Mouse (Mus musculus) forebrain, embryonic 14.5 days (tissue): ENCODE results near the gene Sp7. TPM values are rescaled to one million over a fixed set of nuclear protein-coding genes. Genes with fewer than 3 reads are reported as not detected.
A peak's percentile ranks its signal among the peaks of the same experiment; 100 is the strongest.
"Not testable (repeated sequence)": the region's sequence is repeated elsewhere in the genome, so short reads cannot be mapped to it uniquely, and the experiment has no call there.

Experiments used
- ATAC-seq: fragments of 200-750 bp; cut with Nextera tagmentation; 2 replicates; pipeline ENCODE4 v1.8.0; 2017; ENCODE audit warnings: mild to moderate bottlenecking, moderate library complexity
- DNase-seq: peaks from one replicate; pipeline ENCODE4 v3.0.0-alpha.2; 2015; ENCODE audit warnings: low spot score
- H3K27ac ChIP-seq: fragments of 300-500 bp; sonication (generic); 2 replicates; pipeline ENCODE4 v1.5.1; 2014; ENCODE audit warnings: low read depth, mild to moderate bottlenecking, control low read depth, low read length, moderate library complexity
- H3K27me3 ChIP-seq: fragments of 300-500 bp; sonication (generic); replicated peaks from 2 replicates; pipeline ENCODE4 v1.6.1; 2014; ENCODE audit warnings: low read length, control low read depth, mixed read lengths; ENCODE audit not compliant: control insufficient read depth, insufficient read depth
- H3K36me3 ChIP-seq: fragments of 300-500 bp; sonication (generic); 2 replicates; pipeline ENCODE4 v1.6.1; 2014; ENCODE audit warnings: low read length, control low read depth; ENCODE audit not compliant: control insufficient read depth, insufficient read depth
- H3K4me1 ChIP-seq: fragments of 300-500 bp; sonication (generic); 2 replicates; pipeline ENCODE4 v1.6.1; 2014; ENCODE audit warnings: antibody characterized with exemption, low read length, control low read depth; ENCODE audit not compliant: control insufficient read depth, insufficient read depth
- H3K4me2 ChIP-seq: fragments of 300-500 bp; sonication (generic); 2 replicates; pipeline ENCODE4 v1.6.1; 2014; ENCODE audit warnings: mild to moderate bottlenecking, control low read depth, low read length
- H3K4me3 ChIP-seq: fragments of 300-500 bp; sonication (generic); 2 replicates; pipeline ENCODE4 v1.5.1; 2014; ENCODE audit warnings: low read depth, low read length, control low read depth
- H3K9ac ChIP-seq: fragments of 300-500 bp; sonication (generic); 2 replicates; pipeline ENCODE4 v1.6.1; 2014; ENCODE audit warnings: mild to moderate bottlenecking, low read length, control low read depth, moderate library complexity
- H3K9me3 ChIP-seq: fragments of 300-500 bp; sonication (generic); replicated peaks from 2 replicates; pipeline ENCODE4 v1.6.1; 2016; ENCODE audit warnings: low read length, control low read depth, mixed read lengths; ENCODE audit not compliant: control insufficient read depth
- WGBS: fragments of 180-500 bp; shearing (Covaris S2); extraction: QIAGEN DNeasy Blood & Tissue Kit; methylation state at CpG from one replicate; pipeline ENCODE4 v1.1.7; 2014; 5-methylcytosine and 5-hydroxymethylcytosine counted together
- polyA plus RNA-seq: library from polyadenylated mRNA; unstranded; fragments of >200 nt; fragmentation: Nextera tagmentation; extraction: Ambion mirVana; gene quantifications from 2 replicates; pipeline ENCODE4 v1.2.1, GENCODE M21; 2014

Sp7 gene
- polyA plus RNA-seq, 1 experiment from 2014 or later: 0.39 TPM

DNA sequence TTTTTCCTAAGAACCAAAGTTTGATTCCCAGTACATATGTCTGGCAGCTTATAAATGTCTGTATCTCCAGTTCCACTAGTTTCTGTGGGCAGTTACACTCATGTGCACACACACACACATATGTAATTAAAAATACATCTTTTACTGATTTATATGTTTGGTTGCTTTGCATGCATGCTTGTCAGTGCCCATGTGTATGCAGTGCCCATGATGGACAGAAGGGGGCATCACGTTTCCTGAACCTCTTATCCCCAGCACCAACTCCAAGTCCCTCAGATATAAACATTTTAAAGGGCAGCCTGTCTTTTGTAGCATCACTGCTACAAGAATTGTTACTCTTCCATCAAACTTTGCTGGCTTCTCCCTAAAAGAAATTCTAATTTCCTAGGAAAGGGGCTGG is 25.4 kb downstream of the Sp7 start:
- DNase-seq: no peak
- Histone ChIP-seq H3K27me3 (no peaks in the 10 kb centered on the region), H3K36me3 (peaks cover 68% of the 10 kb centered on the region), H3K9me3 (no peaks in the 10 kb centered on the region), H3K4me3 (no peak overlapping the region), H3K9ac (no peak overlapping the region), H3K4me1 (no peaks in the 10 kb centered on the region), H3K4me2 (no peak overlapping the region), H3K27ac (no peak overlapping the region)
- 12% methylated on average over 1 of the region's 1 CpGs for WGBS
- no peak for ATAC-seq

DNA sequence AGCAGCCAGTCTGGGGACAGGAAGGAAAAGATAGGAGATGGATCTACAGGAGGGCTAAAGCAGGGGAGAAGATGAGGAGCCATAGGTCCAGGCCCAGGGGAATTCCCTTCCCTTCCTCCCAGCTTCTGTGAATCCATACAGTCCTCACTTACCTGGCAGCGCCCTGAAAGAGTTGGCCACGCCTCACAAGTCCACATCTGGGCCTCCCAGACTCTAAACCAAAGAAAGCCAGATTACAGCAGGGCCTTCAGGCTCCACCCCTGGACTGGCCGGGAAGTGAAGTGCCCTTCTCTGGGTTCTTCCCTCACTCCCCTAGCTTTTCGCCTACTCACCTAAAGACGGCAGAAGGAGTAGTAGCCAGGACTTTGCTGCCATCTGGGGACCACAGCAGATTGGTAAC is 27.4 kb downstream of the Sp7 start:
- ATAC-seq (no peak), DNase-seq (no peak)
- Histone ChIP-seq H3K4me3 (no peak overlapping the region), H3K36me3 (peaks cover 68% of the 10 kb centered on the region), H3K27ac (no peak overlapping the region), H3K27me3 (no peaks in the 10 kb centered on the region), H3K9me3 (no peaks in the 10 kb centered on the region), H3K4me1 (no peaks in the 10 kb centered on the region), H3K9ac (no peak overlapping the region), H3K4me2 (no peak overlapping the region)
- 71% methylated on average over 5 of the region's 5 CpGs for WGBS

DNA sequence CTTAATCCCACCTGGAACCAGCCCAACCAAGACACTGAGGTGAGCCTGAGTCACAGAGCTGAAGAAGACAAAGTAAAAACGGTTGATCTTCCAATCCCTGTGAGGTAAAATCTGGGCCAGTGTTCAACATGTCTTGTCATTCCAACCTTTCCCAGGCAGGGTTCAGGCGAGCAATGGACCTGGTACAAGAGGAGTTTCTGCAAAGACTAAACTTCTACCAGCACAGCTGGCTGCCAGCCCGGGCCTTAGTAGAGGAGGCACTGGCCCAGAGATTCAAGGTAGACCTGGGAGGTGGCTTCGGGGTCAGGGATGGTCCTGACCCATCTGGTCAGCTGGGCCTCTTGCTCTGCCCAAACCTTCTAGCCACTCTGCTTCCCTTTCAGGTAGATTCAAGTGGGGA is 30.0 kb downstream of the Sp7 start:
- WGBS: 87% methylated on average over 4 of the region's 4 CpGs
- peaks cover 79% of the 10 kb centered on the region for H3K36me3 ChIP-seq

DNA sequence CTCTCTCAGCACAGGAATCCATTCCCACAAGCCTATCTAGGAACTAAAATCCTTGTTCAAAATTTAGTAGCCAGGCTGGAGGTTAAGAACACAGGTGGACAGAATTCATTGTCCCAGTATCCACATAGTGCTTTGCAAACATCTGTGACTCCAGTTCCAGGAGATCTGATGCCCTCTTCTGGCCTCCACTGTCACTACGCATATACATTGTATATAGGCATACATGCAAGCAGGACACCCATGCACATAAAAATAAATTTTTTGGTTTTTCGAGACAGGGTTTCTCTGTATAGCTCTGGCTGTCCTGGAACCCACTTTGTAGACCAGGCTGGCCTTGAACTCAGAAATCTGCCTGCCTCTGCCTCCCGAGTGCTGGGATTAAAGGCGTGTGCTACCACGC is 31.1 kb downstream of the Sp7 start:
- H3K27me3 ChIP-seq, H3K4me3 ChIP-seq, DNase-seq, H3K4me2 ChIP-seq, H3K9ac ChIP-seq, H3K9me3 ChIP-seq, ATAC-seq, H3K27ac ChIP-seq: not testable (repeated sequence)
- peaks cover 79% of the 10 kb centered on the region for H3K36me3 ChIP-seq
- WGBS: 92% methylated on average over 5 of the region's 5 CpGs
- H3K4me1 ChIP-seq: peaks cover 12% of the 10 kb centered on the region

More for the DNA sequence above, 30.0 kb downstream of the Sp7 start:
- H3K27me3 ChIP-seq: no peaks in the 10 kb centered on the region
- no peak overlapping the region for H3K4me3 ChIP-seq
- DNase-seq: no peak
- H3K4me1 ChIP-seq: peaks cover 12% of the 10 kb centered on the region
- no peaks in the 10 kb centered on the region for H3K9me3 ChIP-seq
- no peak overlapping the region for H3K9ac ChIP-seq
- ATAC-seq: no peak
- H3K27ac ChIP-seq: no peak overlapping the region
- no peak overlapping the region for H3K4me2 ChIP-seq

- no peaks in the 10 kb centered on the region for H3K27me3 ChIP-seq
- H3K27ac ChIP-seq: no peak overlapping the region
- H3K9me3 ChIP-seq: no peaks in the 10 kb centered on the region
- ATAC-seq: no peak
- no peak overlapping the region for H3K4me2 ChIP-seq
- no peak overlapping the region for H3K9ac ChIP-seq
- peaks cover 80% of the 10 kb centered on the region for H3K36me3 ChIP-seq
- WGBS: 90% methylated on average over 8 of the region's 8 CpGs
- H3K4me3 ChIP-seq: no peak overlapping the region
- peaks cover 12% of the 10 kb centered on the region for H3K4me1 ChIP-seq
- no peak for DNase-seq
Observed at GRCm38 (mm10) chr15:102335254-102335653, 31.7 kb downstream of the Sp7 start.

DNA sequence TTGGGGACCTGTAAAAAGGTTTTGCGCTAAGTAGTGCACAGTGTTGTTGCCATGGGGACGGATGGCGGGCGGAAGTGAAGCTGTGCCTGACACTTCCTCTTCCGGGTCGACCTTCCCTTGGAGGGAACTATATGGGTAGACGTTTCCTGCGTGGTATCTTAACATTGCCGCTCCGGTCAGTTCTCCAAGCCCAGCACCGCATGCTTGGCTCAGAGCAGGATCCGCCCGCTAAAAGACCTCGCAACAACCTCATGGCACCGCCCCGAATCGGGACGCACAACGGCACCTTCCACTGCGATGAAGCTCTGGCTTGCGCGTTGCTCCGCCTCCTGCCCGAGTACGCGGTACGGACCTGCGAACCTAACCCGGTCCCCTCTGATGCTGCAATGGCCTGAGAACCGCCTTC is 35.4 kb downstream of the Sp7 start, which contains the start of gene Myg1:
Myg1 (plus strand) TSS at position 100 of the 406 bp plus-strand sequence.
- no peaks in the 10 kb centered on the region for H3K27me3 ChIP-seq
- DNase-seq (peak; percentile 95), ATAC-seq (peak; percentile 98)
- H3K4me3 ChIP-seq: peak within 1 kb of the TSS; percentile 81
- H3K4me1 ChIP-seq: peaks cover 18% of the 10 kb centered on the region
- peak within 1 kb of the TSS; percentile 73 for H3K9ac ChIP-seq
- H3K27ac ChIP-seq: peak within 1 kb of the TSS; percentile 39; the same call in 1 of the 2 replicates
- peaks cover 65% of the 10 kb centered on the region for H3K36me3 ChIP-seq
- peak within 1 kb of the TSS; percentile 84 for H3K4me2 ChIP-seq
- under 1% methylated on average over 30 of the region's 30 CpGs for WGBS
- H3K9me3 ChIP-seq: no peaks in the 10 kb centered on the region

- H3K4me3 ChIP-seq: peak overlapping the region; percentile 58
Observed at GRCm38 (mm10) chr15:102326892-102327291, 40.1 kb downstream of the Sp7 start.

DNA sequence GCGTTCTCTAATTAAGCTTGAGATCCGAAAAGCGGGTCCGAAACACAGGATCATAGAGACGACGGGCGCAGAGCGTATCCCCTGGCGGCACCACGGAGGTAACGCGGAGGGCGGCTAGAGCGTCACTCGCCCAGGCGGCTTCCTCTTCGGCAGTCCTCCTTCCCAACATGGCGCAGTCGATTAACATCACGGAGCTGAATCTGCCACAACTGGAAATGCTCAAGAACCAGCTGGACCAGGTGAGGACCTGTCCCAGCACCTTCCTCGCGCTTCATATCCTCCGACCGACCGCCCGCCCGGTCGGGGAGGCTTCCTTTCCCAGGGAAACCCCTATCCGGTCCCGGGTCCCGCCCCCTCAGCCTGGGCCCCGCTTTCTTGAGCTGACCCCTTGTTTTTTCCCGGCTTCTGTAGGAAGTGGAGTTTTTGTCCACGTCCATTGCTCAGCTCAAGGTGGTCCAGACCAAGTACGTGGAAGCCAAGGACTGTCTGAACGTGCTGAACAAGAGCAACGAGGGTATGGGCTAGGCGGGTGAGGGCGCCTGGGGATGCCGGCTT is 40.9 kb downstream of the Sp7 start, which contains the start of gene Pfdn5:
Pfdn5 (plus strand) TSS at position 95 of the 555 bp plus-strand sequence.
- peak; percentile 90 for DNase-seq
- under 1% methylated on average over 39 of the region's 40 CpGs for WGBS
- H3K27me3 ChIP-seq: no peaks in the 10 kb centered on the region
- H3K9me3 ChIP-seq: no peaks in the 10 kb centered on the region
- H3K4me2 ChIP-seq: peak within 1 kb of the TSS; percentile 89
- peak within 1 kb of the TSS; percentile 58 for H3K4me3 ChIP-seq
- peaks cover 52% of the 10 kb centered on the region for H3K36me3 ChIP-seq
- H3K9ac ChIP-seq: peak within 1 kb of the TSS; percentile 87
- H3K4me1 ChIP-seq: peaks cover 7% of the 10 kb centered on the region
- ATAC-seq: peak; percentile 94
- H3K27ac ChIP-seq: peak within 1 kb of the TSS; percentile 52

More at GRCm38 (mm10) chr15:102326892-102327291, 40.1 kb downstream of the Sp7 start:
- DNase-seq (no peak), ATAC-seq (no peak)
- Histone ChIP-seq H3K9me3 (no peaks in the 10 kb centered on the region), H3K9ac (peak overlapping the region; percentile 87), H3K27ac (no peak overlapping the region), H3K4me1 (peaks cover 7% of the 10 kb centered on the region), H3K4me2 (peak overlapping the region; percentile 89), H3K36me3 (peaks cover 46% of the 10 kb centered on the region), H3K27me3 (no peaks in the 10 kb centered on the region)
- 71% methylated on average over 8 of the region's 8 CpGs for WGBS

- ATAC-seq (no peak), DNase-seq (no peak)
- Histone ChIP-seq H3K4me1 (peaks cover 7% of the 10 kb centered on the region), H3K27me3 (no peaks in the 10 kb centered on the region), H3K27ac (no peak overlapping the region), H3K4me2 (peak overlapping the region; percentile 49; the same call in 1 of the 2 replicates), H3K4me3 (no peak overlapping the region), H3K36me3 (peaks cover 53% of the 10 kb centered on the region), H3K9me3 (no peaks in the 10 kb centered on the region), H3K9ac (no peak overlapping the region)
- WGBS: 76% methylated on average over 12 of the region's 12 CpGs
Observed at GRCm38 (mm10) chr15:102324654-102325473, 42.1 kb downstream of the Sp7 start.
